8 mouse cellular contexts compared by ENCODE assay signal in genomic region chr7:29179323-29179722, GRCm38 (mm10). TPM values are rescaled to one million over a fixed set of nuclear protein-coding genes. Genes with fewer than 3 reads are reported as not detected.
DNase-seq lines count a peak whose midpoint lies in the region; TF ChIP-seq lines count a peak whose summit lies in the region.

No protein-coding gene starts in this region.

- peaks cover 8% of the 10 kb centered on the region for H3K27me3 ChIP-seq in hindbrain, embryonic 10.5 days (ENCODE audit: insufficient read depth, poor library complexity, severe bottlenecking)

- peaks cover 42% of the 10 kb centered on the region for H3K36me3 ChIP-seq in hindbrain, embryonic 10.5 days
- H3K36me3 ChIP-seq in macrophage (ENCODE audit: inconsistent target), result peaks cover 30% of the 10 kb centered on the region

- no peak for TF ChIP-seq CTCF in layer of hippocampus, adult 2 months (conservative IDR thresholded peaks at IDR 0.05)

- WGBS in hindbrain, embryonic 10.5 days, result 62% methylated on average over 7 of the region's 7 CpGs
- WGBS in macrophage (ENCODE audit: missing documents), result 12% methylated on average over 7 of the region's 7 CpGs

- peak overlapping the region; percentile 83 for H3K4me3 ChIP-seq in layer of hippocampus, adult 2 months
- peak overlapping the region; percentile 89 for H3K4me3 ChIP-seq in hindbrain, embryonic 10.5 days
- peak overlapping the region; percentile 99 for H3K4me3 ChIP-seq in macrophage (ENCODE audit: inconsistent target)

- peaks cover 20% of the 10 kb centered on the region for H3K4me1 ChIP-seq in hindbrain, embryonic 10.5 days (replicated peaks)

- H3K9me3 ChIP-seq in hindbrain, embryonic 10.5 days, result no peaks in the 10 kb centered on the region

- peaks cover 51% of the 10 kb centered on the region for H3K79me2 ChIP-seq in macrophage (ENCODE audit: inconsistent target)

- no peak overlapping the region for H3K27ac ChIP-seq in layer of hippocampus, adult 2 months
- H3K27ac ChIP-seq in hindbrain, embryonic 10.5 days, result 0 out of 2 replicates have a peak overlapping the region, but pooled peaks have one; percentile 93
- peak overlapping the region; percentile 91 for H3K27ac ChIP-seq in macrophage

- DNase-seq in layer of hippocampus, adult 2 months (ENCODE audit: low spot score in 2 of 2), result no peak
- no peak for DNase-seq in layer of hippocampus, postnatal 10 days (ENCODE audit: low spot score in 2 of 2)
- peak; percentile 19 for DNase-seq in adipocyte (ENCODE audit: low spot score)
- no peak for DNase-seq in hindbrain, embryonic 10.5 days (ENCODE audit: low spot score)
- no peak for DNase-seq in right cerebral cortex, postnatal 36 days (ENCODE audit: low spot score in 2 of 2)
- no peak for DNase-seq in layer of hippocampus, adult 8-10 months (ENCODE audit: low spot score in 2 of 2)
- DNase-seq in adrenal gland, postnatal 4 days (ENCODE audit: low spot score in 2 of 2), result no peak

RNA-seq across cellular contexts. Expression of gene Psmd8, which starts 1.2 kb away (rescaled TPM):
- 100 to 1,000 TPM; 131 to 133 TPM for total RNA-seq in layer of hippocampus, adult 2 months (2021)
- total RNA-seq in layer of hippocampus, postnatal 10 days (2021), result 100 to 1,000 TPM; 176 to 182 TPM
- polyA plus RNA-seq in hindbrain, embryonic 10.5 days (2016; fragmentation: Nextera tagmentation; extraction: Ambion mirVana), result 305 and 348 TPM in 2 replicates
- 100 to 1,000 TPM; 145 to 453 (median 242) TPM for total RNA-seq in macrophage (2018; cell fraction: chromatin; rRNA removed)
- total RNA-seq in macrophage (2018; cell fraction: cytosol; rRNA removed), result 100 to 1,000 TPM; 264 to 504 (median 382) TPM
- 100 to 1,000 TPM; 154 to 428 (median 265) TPM for total RNA-seq in macrophage (2018; cell fraction: nucleus; rRNA removed)
- 296 to 477 TPM (median 343 TPM) in 3 replicates for polyA plus RNA-seq in macrophage (2018)
- total RNA-seq in layer of hippocampus, adult 8-10 months (2022), result 100 to 1,000 TPM; 116 to 137 (median 132) TPM
- total RNA-seq in adrenal gland, postnatal 4 days (2021), result 100 to 1,000 TPM; 188 to 192 TPM

RNA-seq across cellular contexts. Expression of gene Spred3, which starts 9.1 kb away (rescaled TPM):
- 10 to 100 TPM; 46.9 to 48.1 TPM for total RNA-seq in layer of hippocampus, adult 2 months (2021)
- 10 to 100 TPM; 40.7 to 46.8 TPM for total RNA-seq in layer of hippocampus, postnatal 10 days (2021)
- polyA plus RNA-seq in hindbrain, embryonic 10.5 days (2016; fragmentation: Nextera tagmentation; extraction: Ambion mirVana), result 3.5 and 3.6 TPM in 2 replicates
- 10 to 100 TPM in 20 of 26 experiments, 1 to 10 TPM in 6; 6.8 to 28.2 (median 12.9) TPM for total RNA-seq in macrophage (2018; cell fraction: chromatin; rRNA removed)
- 1 to 10 TPM in 4 of 26 experiments, under 1 TPM in 22; 0.27 to 2.0 (median 0.63) TPM for total RNA-seq in macrophage (2018; cell fraction: cytosol; rRNA removed)
- total RNA-seq in macrophage (2018; cell fraction: nucleus; rRNA removed), result 10 to 100 TPM in 13 of 26 experiments, 1 to 10 TPM in 13; 4.5 to 20.3 (median 9.9) TPM
- polyA plus RNA-seq in macrophage (2018), result 0.95 to 2.3 TPM (median 1.6 TPM) in 3 replicates
- total RNA-seq in layer of hippocampus, adult 8-10 months (2022), result 10 to 100 TPM; 40.6 to 59.3 (median 47.8) TPM
- total RNA-seq in adrenal gland, postnatal 4 days (2021), result 10 to 100 TPM; 14.5 to 15.8 TPM

RNA-seq across cellular contexts. Expression of gene Ggn, which starts 9.3 kb away (rescaled TPM):
- total RNA-seq in layer of hippocampus, adult 2 months (2021), result under 1 TPM; 0.88 to 0.95 TPM
- 1 to 10 TPM; 1.0 to 1.2 TPM for total RNA-seq in layer of hippocampus, postnatal 10 days (2021)
- 1.1 TPM in 2 replicates for polyA plus RNA-seq in hindbrain, embryonic 10.5 days (2016; fragmentation: Nextera tagmentation; extraction: Ambion mirVana)
- total RNA-seq in macrophage (2018; cell fraction: chromatin; rRNA removed), result 1 to 10 TPM in 7 of 26 experiments, under 1 TPM in 10, not detected in 9; 0.16 to 1.4 (median 0.79) TPM
- 1 to 10 TPM in 1 of 26 experiments, under 1 TPM in 25; 0.27 to 1.1 (median 0.50) TPM for total RNA-seq in macrophage (2018; cell fraction: cytosol; rRNA removed)
- 1 to 10 TPM in 7 of 26 experiments, under 1 TPM in 15, not detected in 4; 0.18 to 1.9 (median 0.64) TPM for total RNA-seq in macrophage (2018; cell fraction: nucleus; rRNA removed)
- polyA plus RNA-seq in macrophage (2018), result 0.40 to 0.90 TPM (median 0.70 TPM) in 3 replicates
- 1 to 10 TPM in 2 of 4 experiments, under 1 TPM in 2; 0.69 to 1.4 (median 0.88) TPM for total RNA-seq in layer of hippocampus, adult 8-10 months (2022)
- 1 to 10 TPM; 1.8 to 2.5 TPM for total RNA-seq in adrenal gland, postnatal 4 days (2021)

RNA-seq across cellular contexts. Expression of gene Fam98c, which starts 23.3 kb away (rescaled TPM):
- 10 to 100 TPM; 28.1 to 29.3 TPM for total RNA-seq in layer of hippocampus, adult 2 months (2021)
- 10 to 100 TPM; 28.6 to 35.6 TPM for total RNA-seq in layer of hippocampus, postnatal 10 days (2021)
- 17.6 and 18.4 TPM in 2 replicates for polyA plus RNA-seq in hindbrain, embryonic 10.5 days (2016; fragmentation: Nextera tagmentation; extraction: Ambion mirVana)
- total RNA-seq in macrophage (2018; cell fraction: chromatin; rRNA removed), result 10 to 100 TPM in 24 of 26 experiments, 1 to 10 TPM in 2; 8.8 to 41.7 (median 20.5) TPM
- total RNA-seq in macrophage (2018; cell fraction: cytosol; rRNA removed), result 10 to 100 TPM in 12 of 26 experiments, 1 to 10 TPM in 14; 6.3 to 13.0 (median 9.8) TPM
- 10 to 100 TPM in 24 of 26 experiments, 1 to 10 TPM in 2; 6.7 to 41.3 (median 19.7) TPM for total RNA-seq in macrophage (2018; cell fraction: nucleus; rRNA removed)
- 6.9 to 13.8 TPM (median 12.9 TPM) in 3 replicates for polyA plus RNA-seq in macrophage (2018)
- 10 to 100 TPM; 27.9 to 32.4 (median 29.9) TPM for total RNA-seq in layer of hippocampus, adult 8-10 months (2022)
- total RNA-seq in adrenal gland, postnatal 4 days (2021), result 10 to 100 TPM; 16.2 to 17.2 TPM

RNA-seq across cellular contexts. Expression of gene Catsperg1, which starts 34.5 kb away (rescaled TPM):
- 1 to 10 TPM; 1.2 to 2.4 TPM for total RNA-seq in layer of hippocampus, adult 2 months (2021)
- total RNA-seq in layer of hippocampus, postnatal 10 days (2021), result 1 to 10 TPM; 2.5 to 2.9 TPM
- polyA plus RNA-seq in hindbrain, embryonic 10.5 days (2016; fragmentation: Nextera tagmentation; extraction: Ambion mirVana), result 0.51 and 0.97 TPM in 2 replicates
- 10 to 100 TPM; 18.9 to 65.8 (median 41.0) TPM for total RNA-seq in macrophage (2018; cell fraction: chromatin; rRNA removed)
- 1 to 10 TPM in 5 of 26 experiments, under 1 TPM in 21; 0.09 to 2.4 (median 0.55) TPM for total RNA-seq in macrophage (2018; cell fraction: cytosol; rRNA removed)
- 10 to 100 TPM in 25 of 26 experiments, 1 to 10 TPM in 1; 9.5 to 28.9 (median 19.9) TPM for total RNA-seq in macrophage (2018; cell fraction: nucleus; rRNA removed)
- 0.41 to 1.9 TPM (median 0.86 TPM) in 3 replicates for polyA plus RNA-seq in macrophage (2018)
- 1 to 10 TPM; 1.5 to 3.1 (median 2.1) TPM for total RNA-seq in layer of hippocampus, adult 8-10 months (2022)
- 1 to 10 TPM; 2.0 TPM for total RNA-seq in adrenal gland, postnatal 4 days (2021)
